Mouse (Mus musculus) forebrain, embryonic 13.5 days (tissue): ENCODE measurements around the gene C4b. TPM values are rescaled to one million over a fixed set of nuclear protein-coding genes. Genes with fewer than 3 reads are reported as not detected.
"Not testable (repeated sequence)": the region's sequence is repeated elsewhere in the genome, so short reads cannot be mapped to it uniquely, and the experiment has no call there.

Source experiments
- ATAC-seq: fragments of 200-750 bp; cut with Nextera tagmentation; 2 replicates; pipeline ENCODE4 v1.8.0; 2017
- H3K27ac ChIP-seq: fragments of 300-500 bp; sonication (generic); 2 replicates; pipeline ENCODE4 v1.5.1; 2015; ENCODE audit warnings: inconsistent platforms, mild to moderate bottlenecking, moderate library complexity
- H3K27me3 ChIP-seq: fragments of 300-500 bp; sonication (generic); 2 replicates; pipeline ENCODE4 v1.6.1; 2015; ENCODE audit warnings: mild to moderate bottlenecking, inconsistent platforms
- H3K36me3 ChIP-seq: fragments of 300-500 bp; sonication (generic); 2 replicates; pipeline ENCODE4 v1.6.1; 2015; ENCODE audit warnings: mild to moderate bottlenecking, inconsistent platforms; ENCODE audit not compliant: poor library complexity, severe bottlenecking
- H3K4me1 ChIP-seq: fragments of 300-500 bp; sonication (generic); 2 replicates; pipeline ENCODE4 v1.6.1; 2015; ENCODE audit warnings: inconsistent platforms
- H3K4me2 ChIP-seq: fragments of 300-500 bp; sonication (generic); 2 replicates; pipeline ENCODE4 v1.6.1; 2015; ENCODE audit warnings: inconsistent platforms, mild to moderate bottlenecking, moderate library complexity
- H3K4me3 ChIP-seq: fragments of 300-500 bp; sonication (generic); 2 replicates; pipeline ENCODE4 v1.5.1; 2015; ENCODE audit warnings: mild to moderate bottlenecking, inconsistent platforms
- H3K9ac ChIP-seq: fragments of 300-500 bp; sonication (generic); 2 replicates; pipeline ENCODE4 v1.6.1; 2015; ENCODE audit warnings: mild to moderate bottlenecking, inconsistent platforms
- H3K9me3 ChIP-seq: fragments of 300-500 bp; sonication (generic); replicated peaks from 2 replicates; pipeline ENCODE4 v1.6.1; 2016; ENCODE audit warnings: inconsistent platforms
- WGBS: fragments of 180-500 bp; shearing (Covaris S2); methylation state at CpG from one replicate; pipeline ENCODE4 v1.1.7; 2015; 5-methylcytosine and 5-hydroxymethylcytosine counted together
- polyA plus RNA-seq: library from polyadenylated mRNA; unstranded; fragments of >200 nt; fragmentation: Nextera tagmentation; extraction: Ambion mirVana; gene quantifications from 2 replicates; pipeline ENCODE4 v1.2.1, GENCODE M21; 2015

The C4b gene
- polyA plus RNA-seq: not detected in 2 replicates

- Histone ChIP-seq H3K4me2 (no peak within 1 kb of the TSS), H3K9me3 (peaks cover under 1% of the 10 kb centered on the region), H3K4me1 (no peaks in the 10 kb centered on the region), H3K9ac (no peak within 1 kb of the TSS), H3K27ac (no peak within 1 kb of the TSS), H3K27me3 (no peaks in the 10 kb centered on the region), H3K36me3 (no peaks in the 10 kb centered on the region), H3K4me3 (no peak within 1 kb of the TSS)
- ATAC-seq: no peak
- 95% methylated on average over 7 of the region's 7 CpGs for WGBS
Observed at GRCm38 (mm10) chr17:34743719-34744118, at the start of gene C4b. C4b (minus strand) TSS chr17:34743882.

DNA sequence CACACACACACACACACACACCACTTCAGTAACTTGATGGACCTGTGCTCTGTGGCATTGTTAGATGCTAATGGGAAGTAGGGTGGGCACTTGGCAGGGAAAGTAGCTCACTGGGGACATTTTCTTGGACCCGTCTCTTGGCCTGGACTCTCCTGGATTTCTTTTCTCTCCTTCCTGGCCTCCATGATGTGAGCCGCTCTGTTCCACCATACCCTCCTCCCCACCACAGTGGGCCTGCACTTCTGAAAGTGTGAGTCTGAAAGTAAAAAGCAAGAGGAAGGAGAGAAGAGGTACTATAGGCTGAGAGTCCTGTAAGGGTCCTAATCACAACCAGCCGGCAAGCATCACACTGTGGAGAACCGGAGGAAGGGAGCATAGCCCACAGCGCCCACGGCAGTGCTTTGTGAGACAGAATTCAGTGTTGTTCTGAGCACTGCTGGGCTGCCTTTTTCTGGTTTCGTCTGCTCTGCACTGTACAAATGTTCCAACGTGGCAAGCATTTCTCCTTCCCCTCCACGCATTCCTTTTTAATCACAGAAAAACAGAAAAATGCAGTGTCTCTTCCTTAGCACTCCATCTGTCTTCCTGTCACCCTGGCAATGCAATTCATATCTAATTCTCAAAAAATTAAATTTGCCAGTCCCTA, 34.1 kb upstream of the C4b start:
- Histone ChIP-seq H3K27ac (no peak overlapping the region), H3K9ac (no peak overlapping the region), H3K9me3 (peaks cover 5% of the 10 kb centered on the region; the same call in 1 of the 2 replicates), H3K27me3 (no peaks in the 10 kb centered on the region), H3K36me3 (no peaks in the 10 kb centered on the region), H3K4me2 (no peak overlapping the region), H3K4me1 (no peaks in the 10 kb centered on the region), H3K4me3 (no peak overlapping the region)
- 83% methylated on average over 9 of the region's 9 CpGs for WGBS
- no peak for ATAC-seq

DNA sequence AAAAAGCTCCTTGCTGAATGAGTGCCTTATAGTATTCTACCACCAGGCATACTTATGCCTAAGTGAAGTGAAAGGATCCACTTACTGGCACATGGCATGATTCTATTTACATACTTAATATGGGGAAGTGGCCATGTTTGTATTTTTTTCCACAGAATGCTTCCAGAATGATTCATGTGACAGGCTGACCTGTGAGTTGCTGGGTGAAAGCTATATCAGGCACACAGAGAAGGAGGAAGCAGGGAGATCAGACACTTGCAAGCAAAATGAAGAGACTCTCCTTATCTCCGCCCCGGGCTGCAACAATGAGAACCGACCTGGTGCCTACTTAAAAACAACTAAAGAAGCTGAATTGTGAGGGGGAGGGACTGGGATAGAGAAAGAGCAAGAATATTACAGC, 17.8 kb upstream of the C4b start:
- Histone ChIP-seq H3K4me3 (no peak overlapping the region), H3K9ac (no peak overlapping the region), H3K27ac (no peak overlapping the region), H3K36me3 (no peaks in the 10 kb centered on the region), H3K9me3 (no peaks in the 10 kb centered on the region), H3K4me2 (no peak overlapping the region), H3K27me3 (no peaks in the 10 kb centered on the region), H3K4me1 (no peaks in the 10 kb centered on the region)
- ATAC-seq: no peak
- 69% methylated on average over 3 of the region's 3 CpGs for WGBS

DNA sequence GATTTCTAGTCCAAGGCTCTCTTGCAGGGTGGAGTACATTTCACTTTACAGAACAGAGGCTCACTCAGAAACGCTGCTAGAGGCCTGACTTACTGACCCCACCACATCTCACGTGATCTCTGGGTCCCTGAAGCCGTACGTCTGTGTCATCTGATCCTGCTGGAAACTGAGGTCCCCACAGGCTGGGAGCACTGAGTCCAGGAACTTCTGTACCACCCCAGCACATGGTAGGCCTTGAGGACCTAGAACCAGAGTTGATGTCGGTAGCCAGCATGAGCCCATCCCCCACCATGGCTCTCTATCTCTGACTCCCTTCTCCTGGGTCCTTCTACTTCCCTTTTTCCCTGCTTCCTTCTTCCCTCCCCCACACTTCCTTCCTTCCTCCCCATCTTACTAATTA, 2.8 kb upstream of the C4b start:
- Histone ChIP-seq H3K36me3 (no peaks in the 10 kb centered on the region), H3K4me2 (no peak overlapping the region), H3K4me3 (no peak overlapping the region), H3K4me1 (no peaks in the 10 kb centered on the region), H3K9me3 (peaks cover 10% of the 10 kb centered on the region), H3K9ac (no peak overlapping the region), H3K27me3 (no peaks in the 10 kb centered on the region), H3K27ac (no peak overlapping the region)
- no peak for ATAC-seq
- 88% methylated on average over 5 of the region's 5 CpGs for WGBS

- not testable (repeated sequence) for H3K9ac ChIP-seq, H3K27ac ChIP-seq, H3K27me3 ChIP-seq, H3K9me3 ChIP-seq, H3K4me1 ChIP-seq, H3K4me3 ChIP-seq, H3K4me2 ChIP-seq, H3K36me3 ChIP-seq, ATAC-seq
- WGBS: 91% methylated on average over 4 of the region's 4 CpGs
Observed at GRCm38 (mm10) chr17:34745166-34745565, 1.5 kb upstream of the C4b start.

GRCm38 (mm10) chr17:34744611-34745010, 929 bp upstream of the C4b start:
- H3K9ac ChIP-seq, H3K4me1 ChIP-seq, H3K9me3 ChIP-seq, H3K4me2 ChIP-seq, H3K4me3 ChIP-seq, ATAC-seq, H3K36me3 ChIP-seq, H3K27ac ChIP-seq, H3K27me3 ChIP-seq: not testable (repeated sequence)
- WGBS: 87% methylated on average over 6 of the region's 6 CpGs

- Histone ChIP-seq H3K9me3 (peaks cover 6% of the 10 kb centered on the region), H3K4me3 (no peak overlapping the region), H3K27ac (no peak overlapping the region), H3K9ac (no peak overlapping the region), H3K36me3 (no peaks in the 10 kb centered on the region), H3K4me2 (no peak overlapping the region), H3K4me1 (no peaks in the 10 kb centered on the region), H3K27me3 (no peaks in the 10 kb centered on the region)
- no peak for ATAC-seq
- WGBS: 86% methylated on average over 6 of the region's 6 CpGs
Observed at GRCm38 (mm10) chr17:34744206-34744605, 524 bp upstream of the C4b start.

GRCm38 (mm10) chr17:34740280-34740679, 3.4 kb downstream of the C4b start:
- H3K27me3 ChIP-seq: no peaks in the 10 kb centered on the region
- no peak overlapping the region for H3K9ac ChIP-seq
- H3K9me3 ChIP-seq: no peaks in the 10 kb centered on the region
- ATAC-seq: no peak
- H3K36me3 ChIP-seq: no peaks in the 10 kb centered on the region
- WGBS: 78% methylated on average over 4 of the region's 4 CpGs
- H3K4me2 ChIP-seq: no peak overlapping the region
- H3K27ac ChIP-seq: no peak overlapping the region
- no peaks in the 10 kb centered on the region for H3K4me1 ChIP-seq
- no peak overlapping the region for H3K4me3 ChIP-seq

- not testable (repeated sequence) for H3K9ac ChIP-seq
Observed at GRCm38 (mm10) chr17:34739708-34740107, 4.0 kb downstream of the C4b start.

GRCm38 (mm10) chr17:34737466-34737865, 6.2 kb downstream of the C4b start:
- not testable (repeated sequence) for H3K4me3 ChIP-seq, H3K4me1 ChIP-seq, H3K27ac ChIP-seq, H3K4me2 ChIP-seq, H3K36me3 ChIP-seq, H3K27me3 ChIP-seq, ATAC-seq, H3K9ac ChIP-seq, H3K9me3 ChIP-seq
- WGBS: 87% methylated on average over 5 of the region's 5 CpGs

More at GRCm38 (mm10) chr17:34739708-34740107, 4.0 kb downstream of the C4b start:
- H3K27me3 ChIP-seq, H3K9me3 ChIP-seq, H3K4me1 ChIP-seq, ATAC-seq, H3K36me3 ChIP-seq, H3K27ac ChIP-seq, H3K4me3 ChIP-seq, H3K4me2 ChIP-seq: not testable (repeated sequence)
- 89% methylated on average over 7 of the region's 7 CpGs for whole genome bisulfite sequencing

DNA sequence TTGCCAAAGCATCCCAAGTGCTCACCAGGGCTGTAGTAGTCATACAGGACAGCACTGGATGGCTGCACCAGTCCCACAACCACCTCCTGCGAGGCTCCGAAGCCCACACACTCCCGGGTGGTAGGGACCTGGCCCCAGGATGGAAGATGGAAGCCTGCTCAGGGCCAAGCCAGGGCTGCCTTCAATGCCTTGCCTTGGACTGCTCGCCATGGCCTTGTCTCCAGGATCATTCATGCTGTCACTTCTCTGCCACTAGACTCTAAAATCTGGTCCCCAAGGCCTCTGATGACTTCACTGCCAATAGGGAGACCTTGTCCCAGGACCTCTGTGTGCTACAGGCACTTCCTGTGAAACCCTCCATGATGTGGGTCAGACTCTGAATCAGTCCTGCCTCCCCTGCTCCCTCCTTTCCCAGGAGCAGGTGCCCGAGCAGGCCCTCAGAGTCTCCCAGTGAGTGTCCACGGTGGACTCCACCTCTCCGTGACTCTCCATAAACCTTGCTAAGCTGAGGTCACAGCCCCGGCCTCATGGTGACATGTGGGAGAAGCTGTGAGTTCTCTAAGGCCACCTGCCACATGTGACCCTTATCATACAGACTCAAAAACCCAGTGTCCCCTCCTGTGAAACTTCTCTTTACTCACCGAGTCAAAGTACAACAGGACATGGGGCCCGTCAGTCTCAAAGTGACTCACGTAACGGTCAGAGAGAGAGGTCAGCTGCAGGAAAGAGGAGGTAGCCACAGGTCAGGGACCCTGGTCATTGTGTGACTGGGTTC, 13.7 kb downstream of the C4b start:
- H3K4me1 ChIP-seq, H3K9me3 ChIP-seq, H3K27ac ChIP-seq, H3K9ac ChIP-seq, H3K4me2 ChIP-seq, H3K4me3 ChIP-seq, H3K27me3 ChIP-seq, ATAC-seq, H3K36me3 ChIP-seq: not testable (repeated sequence)
- 90% methylated on average over 12 of the region's 12 CpGs for WGBS

DNA sequence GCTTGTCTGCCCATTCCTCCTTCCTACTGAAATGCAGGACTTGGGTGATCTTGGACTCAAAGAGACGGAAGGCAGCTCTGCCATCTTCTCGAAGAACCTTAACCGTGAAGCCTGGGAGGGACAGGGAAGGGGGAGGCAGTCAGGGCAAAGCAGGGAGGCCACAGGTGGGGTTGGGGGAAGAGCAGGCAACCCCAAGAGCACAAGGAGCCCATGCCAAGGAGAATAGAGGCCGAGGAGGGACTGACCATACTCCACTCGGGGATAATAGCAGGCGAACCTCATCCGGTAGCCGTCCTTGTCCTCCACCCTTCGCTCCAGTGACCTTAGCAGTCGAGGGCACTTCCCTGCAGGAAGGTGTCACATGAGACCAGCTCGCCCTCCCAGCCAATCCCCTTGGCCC, 14.5 kb downstream of the C4b start:
- H3K27ac ChIP-seq, H3K9me3 ChIP-seq, H3K36me3 ChIP-seq, H3K4me3 ChIP-seq, H3K9ac ChIP-seq, H3K27me3 ChIP-seq, ATAC-seq, H3K4me1 ChIP-seq, H3K4me2 ChIP-seq: not testable (repeated sequence)
- 83% methylated on average over 11 of the region's 11 CpGs for WGBS
